Mouse (Mus musculus) kidney, adult 18-20 months (tissue): ENCODE data around the gene Hk2.

Source experiments
- DNase-seq: peaks from one replicate; pipeline ENCODE4 v3.0.0; 2021

The Hk2 gene

GRCm38 (mm10) chr6:82769704-82770103 is 4.5 kb downstream of the Hk2 start:
- DNase-seq, result no peak

GRCm38 (mm10) chr6:82767734-82768586 is 6.3 kb downstream of the Hk2 start:
- DNase-seq, result no peak

GRCm38 (mm10) chr6:82766636-82767035 is 7.6 kb downstream of the Hk2 start:
- no peak for DNase-seq

- no peak for DNase-seq
Observed at GRCm38 (mm10) chr6:82765261-82765660, 9.0 kb downstream of the Hk2 start.

GRCm38 (mm10) chr6:82763871-82764503 is 10.3 kb downstream of the Hk2 start:
- no peak for DNase-seq

- no peak for DNase-seq
Observed at GRCm38 (mm10) chr6:82762728-82763127, 11.5 kb downstream of the Hk2 start.

GRCm38 (mm10) chr6:82760749-82761357 is 13.4 kb downstream of the Hk2 start:
- DNase-seq, result no peak

- DNase-seq, result no peak
Observed at GRCm38 (mm10) chr6:82759241-82759640, 15.0 kb downstream of the Hk2 start.

- no peak for DNase-seq
Observed at GRCm38 (mm10) chr6:82756799-82757210, 17.4 kb downstream of the Hk2 start.

- DNase-seq, result no peak
Observed at GRCm38 (mm10) chr6:82756216-82756615, 18.0 kb downstream of the Hk2 start.

- DNase-seq, result no peak
Observed at GRCm38 (mm10) chr6:82755338-82755737, 18.9 kb downstream of the Hk2 start.

GRCm38 (mm10) chr6:82754769-82755168 is 19.5 kb downstream of the Hk2 start:
- no peak for DNase-seq

- no peak for DNase-seq
Observed at GRCm38 (mm10) chr6:82753638-82754361, 20.5 kb downstream of the Hk2 start.

- no peak for DNase-seq
Observed at GRCm38 (mm10) chr6:82753061-82753460, 21.2 kb downstream of the Hk2 start.

- DNase-seq, result no peak
Observed at GRCm38 (mm10) chr6:82751791-82752190, 22.5 kb downstream of the Hk2 start.

- DNase-seq, result no peak
Observed at GRCm38 (mm10) chr6:82751031-82751430, 23.2 kb downstream of the Hk2 start.

GRCm38 (mm10) chr6:82750063-82750462 is 24.2 kb downstream of the Hk2 start:
- DNase-seq, result no peak

GRCm38 (mm10) chr6:82748106-82748672 is 26.1 kb downstream of the Hk2 start:
- DNase-seq, result no peak

GRCm38 (mm10) chr6:82747085-82747484 is 27.2 kb downstream of the Hk2 start:
- DNase-seq, result no peak

GRCm38 (mm10) chr6:82744553-82744952 is 29.7 kb downstream of the Hk2 start:
- no peak for DNase-seq

- no peak for DNase-seq
Observed at GRCm38 (mm10) chr6:82741518-82741880, 32.8 kb downstream of the Hk2 start.

- DNase-seq, result no peak
Observed at GRCm38 (mm10) chr6:82740868-82741517, 33.3 kb downstream of the Hk2 start.
